Mouse (Mus musculus) liver, embryonic 14.5 days (tissue): ENCODE results near the gene Fgfbp1. TPM values are rescaled to one million over a fixed set of nuclear protein-coding genes. Genes with fewer than 3 reads are reported as not detected.

Source experiments
- ATAC-seq: fragments of 200-750 bp; cut with Nextera tagmentation; 2 replicates; pipeline ENCODE4 v1.8.0; 2017; ENCODE audit warnings: moderate number of reproducible peaks, mild to moderate bottlenecking, moderate library complexity; ENCODE audit not compliant: insufficient read depth
- DNase-seq, 3 experiments: peaks; one replicate each; pipeline ENCODE4 v3.0.0-alpha.2; 2012 to 2013; ENCODE audit warnings: low read depth in 3 of 3, low spot score in 3 of 3
- H3K27ac ChIP-seq: fragments of 300-500 bp; sonication (generic); 2 replicates; pipeline ENCODE4 v1.5.1; 2014; ENCODE audit warnings: moderate library complexity, mild to moderate bottlenecking, control low read depth, inconsistent platforms
- H3K27me3 ChIP-seq: fragments of 300-500 bp; sonication (generic); 2 replicates; pipeline ENCODE4 v1.6.1; 2014; ENCODE audit warnings: mild to moderate bottlenecking, low read length, moderate library complexity; ENCODE audit not compliant: control insufficient read depth, insufficient read depth
- H3K36me3 ChIP-seq: fragments of 300-500 bp; sonication (generic); replicated peaks from 2 replicates; pipeline ENCODE4 v1.6.1; 2014; ENCODE audit warnings: low read depth; ENCODE audit not compliant: control insufficient read depth, insufficient read depth
- H3K4me1 ChIP-seq, 2 experiments: fragments of 200-500 bp in 1 of 2; fragments of 300-500 bp in 1 of 2; sonication (generic) in 1 of 2; replicated peaks; 2 replicates each; pipeline ENCODE4 v1.6.1; 2012 to 2014; ENCODE audit warnings: antibody characterized with exemption in 1 of 2, inconsistent platforms in 1 of 2, low read length in 1 of 2; ENCODE audit not compliant: control insufficient read depth in 2 of 2, insufficient read depth in 2 of 2
- H3K4me2 ChIP-seq: fragments of 300-500 bp; sonication (generic); 2 replicates; pipeline ENCODE4 v1.6.1; 2014; ENCODE audit warnings: low read depth, mild to moderate bottlenecking, control low read depth, moderate library complexity
- H3K4me3 ChIP-seq, 2 experiments: fragments of 200-500 bp in 1 of 2; fragments of 300-500 bp in 1 of 2; sonication (generic) in 1 of 2; 2 replicates each; pipeline ENCODE4 v1.5.1; 2012 to 2014; ENCODE audit warnings: low read depth in 2 of 2, low read length in 2 of 2, mild to moderate bottlenecking in 2 of 2, control low read depth in 1 of 2, inconsistent platforms in 1 of 2, moderate library complexity in 1 of 2; ENCODE audit not compliant: insufficient read depth in 1 of 2
- H3K9ac ChIP-seq: fragments of 300-500 bp; sonication (generic); replicated peaks from 2 replicates; pipeline ENCODE4 v1.6.1; 2014; ENCODE audit warnings: mild to moderate bottlenecking, control low read depth, moderate library complexity
- H3K9me3 ChIP-seq: fragments of 300-500 bp; sonication (generic); 2 replicates; pipeline ENCODE4 v1.6.1; 2016; ENCODE audit warnings: low read length, mixed read lengths; ENCODE audit not compliant: control insufficient read depth
- CTCF ChIP-seq: IDR thresholded peaks from 2 replicates; pipeline ENCODE4 v1.5.1; 2016; ENCODE audit warnings: antibody characterized with exemption, low read depth, control low read depth
- EP300 ChIP-seq: IDR thresholded peaks from 2 replicates; pipeline ENCODE4 v1.6.1; 2016; ENCODE audit warnings: antibody characterized with exemption, low read depth
- WGBS: fragments of 180-500 bp; shearing (Covaris S2); extraction: QIAGEN DNeasy Blood & Tissue Kit; methylation state at CpG from one replicate; pipeline ENCODE4 v1.1.7; 2014; ENCODE audit not compliant: insufficient replicate concordance; 5-methylcytosine and 5-hydroxymethylcytosine counted together
- polyA plus RNA-seq, 2 experiments: library from polyadenylated mRNA; depleted of rRNA in 1 of 2; stranded (reverse) in 1 of 2; unstranded in 1 of 2; fragments of >200 nt; fragmentation: Nextera tagmentation in 1 of 2; extraction: Ambion mirVana in 1 of 2; gene quantifications; 2 replicates each; pipeline versions ENCODE4 v1.2.1 to v1.2.3; 2012 to 2014

Fgfbp1 gene
- polyA plus RNA-seq, 2 experiments, result 0.09 to 0.14 TPM

- H3K27ac ChIP-seq, result no peak overlapping the region
- TF ChIP-seq CTCF, result peak; percentile 71
- TF ChIP-seq EP300, result no peak
- H3K4me1 ChIP-seq, result no peaks in the 10 kb centered on the region
- no peak overlapping the region for H3K4me3 ChIP-seq
- H3K9ac ChIP-seq, result no peak overlapping the region
- WGBS, result 35% methylated on average over 6 of the region's 6 CpGs
- no peaks in the 10 kb centered on the region for H3K27me3 ChIP-seq
- H3K36me3 ChIP-seq, result no peaks in the 10 kb centered on the region
- no peak for ATAC-seq
- H3K9me3 ChIP-seq, result no peaks in the 10 kb centered on the region
- DNase-seq, result no peak
- no peak overlapping the region for H3K4me2 ChIP-seq
These were observed 8.7 kb upstream of the Fgfbp1 start for GRCm38 (mm10) chr5:43990316-43990715.

GRCm38 (mm10) chr5:43989017-43989416, 7.4 kb upstream of the Fgfbp1 start:
- ATAC-seq (no peak), DNase-seq (no peak)
- Histone ChIP-seq H3K4me3 (no peak overlapping the region), H3K4me1 (no peaks in the 10 kb centered on the region), H3K36me3 (no peaks in the 10 kb centered on the region), H3K27ac (no peak overlapping the region), H3K4me2 (no peak overlapping the region), H3K9me3 (no peaks in the 10 kb centered on the region), H3K27me3 (no peaks in the 10 kb centered on the region), H3K9ac (no peak overlapping the region)
- 48% methylated on average over 5 of the region's 5 CpGs for WGBS
- TF ChIP-seq CTCF (peak; percentile 35; the same call in 1 of the 2 replicates), EP300 (no peak)

GRCm38 (mm10) chr5:43986212-43986611, 4.6 kb upstream of the Fgfbp1 start:
- Histone ChIP-seq H3K4me3 (no peak overlapping the region), H3K27me3 (no peaks in the 10 kb centered on the region), H3K4me2 (no peak overlapping the region), H3K27ac (no peak overlapping the region), H3K9ac (no peak overlapping the region), H3K9me3 (no peaks in the 10 kb centered on the region), H3K36me3 (no peaks in the 10 kb centered on the region), H3K4me1 (no peaks in the 10 kb centered on the region)
- DNase-seq (no peak), ATAC-seq (no peak)
- TF ChIP-seq CTCF (no peak), EP300 (no peak)

- no peaks in the 10 kb centered on the region for H3K36me3 ChIP-seq
- H3K4me3 ChIP-seq, result no peak overlapping the region
- TF ChIP-seq EP300, result no peak
- no peak for TF ChIP-seq CTCF
- no peak overlapping the region for H3K4me2 ChIP-seq
- H3K9ac ChIP-seq, result no peak overlapping the region
- DNase-seq (no peak), ATAC-seq (no peak)
- no peaks in the 10 kb centered on the region for H3K27me3 ChIP-seq
- no peaks in the 10 kb centered on the region for H3K9me3 ChIP-seq
- 43% methylated on average over 1 of the region's 1 CpGs for WGBS
- no peak overlapping the region for H3K27ac ChIP-seq
- H3K4me1 ChIP-seq, result no peaks in the 10 kb centered on the region
These were observed 1.3 kb upstream of the Fgfbp1 start for GRCm38 (mm10) chr5:43982896-43983295.

GRCm38 (mm10) chr5:43980397-43980796, 1.2 kb downstream of the Fgfbp1 start:
- Histone ChIP-seq H3K27me3 (no peaks in the 10 kb centered on the region), H3K9me3 (no peaks in the 10 kb centered on the region), H3K36me3 (no peaks in the 10 kb centered on the region), H3K4me2 (no peak overlapping the region), H3K4me1 (no peaks in the 10 kb centered on the region), H3K4me3 (no peak overlapping the region), H3K9ac (no peak overlapping the region), H3K27ac (no peak overlapping the region)
- ATAC-seq (no peak), DNase-seq (no peak)
- TF ChIP-seq CTCF (no peak), EP300 (no peak)
- WGBS, result 55% methylated on average over 2 of the region's 2 CpGs
